Mouse (Mus musculus) neural tube, embryonic 12.5 days (tissue): ENCODE measurements around the gene Sh2d7. TPM values are rescaled to one million over a fixed set of nuclear protein-coding genes. Genes with fewer than 3 reads are reported as not detected.

Experiments used
- ATAC-seq: fragments of 200-750 bp; cut with Nextera tagmentation; 2 replicates; pipeline ENCODE4 v1.8.0; 2017; ENCODE audit warnings: low read depth, mild to moderate bottlenecking, moderate TSS enrichment, moderate library complexity; ENCODE audit not compliant: low FRiP score
- H3K27ac ChIP-seq: fragments of 300-500 bp; sonication (generic); 2 replicates; pipeline ENCODE4 v1.5.1; 2016
- H3K27me3 ChIP-seq: fragments of 300-500 bp; sonication (generic); replicated peaks from 2 replicates; pipeline ENCODE4 v1.6.1; 2016; ENCODE audit warnings: mild to moderate bottlenecking
- H3K36me3 ChIP-seq: fragments of 300-500 bp; sonication (generic); 2 replicates; pipeline ENCODE4 v1.6.1; 2016; ENCODE audit warnings: mild to moderate bottlenecking
- H3K4me1 ChIP-seq: fragments of 300-500 bp; sonication (generic); 2 replicates; pipeline ENCODE4 v1.6.1; 2016
- H3K4me2 ChIP-seq: fragments of 300-500 bp; sonication (generic); replicated peaks from 2 replicates; pipeline ENCODE4 v1.6.1; 2016; ENCODE audit warnings: mild to moderate bottlenecking
- H3K4me3 ChIP-seq: fragments of 300-500 bp; sonication (generic); 2 replicates; pipeline ENCODE4 v1.5.1; 2016
- H3K9ac ChIP-seq: fragments of 300-500 bp; sonication (generic); 2 replicates; pipeline ENCODE4 v1.6.1; 2016; ENCODE audit warnings: mild to moderate bottlenecking
- H3K9me3 ChIP-seq: fragments of 300-500 bp; sonication (generic); 2 replicates; pipeline ENCODE4 v1.6.1; 2016; ENCODE audit warnings: mild to moderate bottlenecking
- WGBS: fragments of 180-500 bp; shearing (Covaris S2); methylation state at CpG from one replicate; pipeline ENCODE4 v1.1.7; 2016; 5-methylcytosine and 5-hydroxymethylcytosine counted together
- polyA plus RNA-seq: library from polyadenylated mRNA; unstranded; fragments of >200 nt; fragmentation: Nextera tagmentation; extraction: Ambion mirVana; gene quantifications from 2 replicates; pipeline ENCODE4 v1.2.1, GENCODE M21; 2016

Sh2d7 gene
- not detected in 2 replicates for polyA plus RNA-seq

DNA sequence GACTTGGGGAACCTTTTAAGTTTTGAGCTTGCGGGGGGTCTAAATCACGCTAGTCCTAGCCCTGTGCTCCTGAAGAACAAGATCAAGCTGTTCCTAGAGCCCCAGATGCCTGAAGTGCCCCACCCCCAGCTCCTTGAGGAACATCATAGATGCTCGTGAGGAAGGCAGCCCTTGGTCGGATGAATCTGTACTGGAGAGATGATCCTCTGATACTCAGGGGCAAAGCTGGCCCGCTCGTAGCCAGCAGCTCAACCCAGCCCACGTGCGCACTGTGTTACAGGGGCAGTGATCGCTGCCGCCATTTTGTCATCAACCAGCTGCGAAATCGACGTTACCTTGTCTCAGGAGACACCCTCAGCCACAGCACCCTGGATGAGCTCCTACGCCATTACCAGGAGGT, at the start of gene Sh2d7:
Sh2d7 (plus strand) TSS at position 301 of the 400 bp plus-strand sequence.
- Histone ChIP-seq H3K9ac (no peak within 1 kb of the TSS), H3K4me1 (peaks cover 8% of the 10 kb centered on the region), H3K36me3 (no peaks in the 10 kb centered on the region), H3K9me3 (no peaks in the 10 kb centered on the region), H3K27ac (no peak within 1 kb of the TSS), H3K4me3 (no peak within 1 kb of the TSS), H3K27me3 (no peaks in the 10 kb centered on the region), H3K4me2 (no peak within 1 kb of the TSS)
- no peak for ATAC-seq
- WGBS, result 94% methylated on average over 14 of the region's 14 CpGs

GRCm38 (mm10) chr9:54489599-54489998, 49.2 kb upstream of the Sh2d7 start:
- no peak overlapping the region for H3K4me3 ChIP-seq
- no peaks in the 10 kb centered on the region for H3K9me3 ChIP-seq
- no peak overlapping the region for H3K9ac ChIP-seq
- no peaks in the 10 kb centered on the region for H3K27me3 ChIP-seq
- H3K36me3 ChIP-seq, result no peaks in the 10 kb centered on the region
- no peak for ATAC-seq
- H3K4me1 ChIP-seq, result no peaks in the 10 kb centered on the region
- 88% methylated on average over 2 of the region's 2 CpGs for WGBS
- no peak overlapping the region for H3K27ac ChIP-seq
- H3K4me2 ChIP-seq, result no peak overlapping the region

GRCm38 (mm10) chr9:54490431-54490830, 48.4 kb upstream of the Sh2d7 start:
- ATAC-seq, result no peak
- Histone ChIP-seq H3K4me2 (no peak overlapping the region), H3K36me3 (no peaks in the 10 kb centered on the region), H3K9me3 (no peaks in the 10 kb centered on the region), H3K27ac (no peak overlapping the region), H3K27me3 (no peaks in the 10 kb centered on the region), H3K9ac (no peak overlapping the region), H3K4me1 (no peaks in the 10 kb centered on the region), H3K4me3 (no peak overlapping the region)
- 90% methylated on average over 2 of the region's 2 CpGs for WGBS

GRCm38 (mm10) chr9:54499291-54499690, 39.5 kb upstream of the Sh2d7 start:
- no peaks in the 10 kb centered on the region for H3K27me3 ChIP-seq
- H3K4me1 ChIP-seq, result peaks cover 14% of the 10 kb centered on the region; the same call in 1 of the 2 replicates
- H3K4me3 ChIP-seq, result no peak overlapping the region
- no peak for ATAC-seq
- no peak overlapping the region for H3K27ac ChIP-seq
- no peaks in the 10 kb centered on the region for H3K9me3 ChIP-seq
- H3K9ac ChIP-seq, result no peak overlapping the region
- H3K4me2 ChIP-seq, result peak overlapping the region; percentile 86; the same call in 1 of the 2 replicates
- no peaks in the 10 kb centered on the region for H3K36me3 ChIP-seq
- WGBS, result 90% methylated on average over 6 of the region's 6 CpGs

GRCm38 (mm10) chr9:54499791-54500190, 39.0 kb upstream of the Sh2d7 start:
- H3K4me2 ChIP-seq, result peak overlapping the region; percentile 86
- no peaks in the 10 kb centered on the region for H3K9me3 ChIP-seq
- 81% methylated on average over 3 of the region's 3 CpGs for WGBS
- H3K36me3 ChIP-seq, result no peaks in the 10 kb centered on the region
- H3K27ac ChIP-seq, result no peak overlapping the region
- no peak overlapping the region for H3K9ac ChIP-seq
- no peak for ATAC-seq
- H3K27me3 ChIP-seq, result no peaks in the 10 kb centered on the region
- H3K4me1 ChIP-seq, result peaks cover 14% of the 10 kb centered on the region; the same call in 1 of the 2 replicates
- no peak overlapping the region for H3K4me3 ChIP-seq

DNA sequence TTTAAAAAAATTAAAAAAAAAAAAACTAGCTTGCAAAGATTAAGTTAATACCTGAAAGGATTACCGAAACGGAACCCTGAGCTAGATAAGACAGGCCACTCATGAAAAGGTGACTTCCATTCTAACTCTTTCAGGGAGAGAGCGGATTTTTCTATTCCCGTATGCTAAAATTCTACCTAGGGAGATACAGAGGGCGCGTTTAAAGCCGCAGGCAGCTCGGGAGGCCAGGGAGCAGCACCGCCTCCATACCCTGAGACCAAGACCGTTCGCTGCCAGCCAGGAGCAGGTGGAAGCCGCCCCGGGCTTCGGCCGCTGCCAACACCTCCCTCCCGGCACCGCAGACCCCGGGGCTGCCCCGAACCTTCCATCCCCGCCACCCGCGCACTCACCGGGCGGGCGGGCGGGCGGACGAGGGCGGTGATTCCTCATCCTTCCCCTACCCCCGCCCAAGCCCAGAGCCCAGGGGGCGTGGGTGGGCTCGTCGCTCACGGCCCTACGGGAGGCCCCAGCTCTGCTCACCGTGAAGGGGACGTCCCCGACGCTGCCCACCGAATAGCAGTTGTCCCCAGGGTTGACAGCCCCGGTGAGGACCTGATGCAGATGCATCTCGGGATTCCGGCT, 37.8 kb upstream of the Sh2d7 start:
- H3K4me1 ChIP-seq, result peaks cover 14% of the 10 kb centered on the region; the same call in 1 of the 2 replicates
- H3K36me3 ChIP-seq, result no peaks in the 10 kb centered on the region
- H3K4me3 ChIP-seq, result peak overlapping the region; percentile 80
- ATAC-seq, result peak; percentile 69
- peak overlapping the region; percentile 88 for H3K9ac ChIP-seq
- H3K27ac ChIP-seq, result peak overlapping the region; percentile 80
- no peaks in the 10 kb centered on the region for H3K9me3 ChIP-seq
- no peaks in the 10 kb centered on the region for H3K27me3 ChIP-seq
- WGBS, result under 1% methylated on average over 43 of the region's 43 CpGs
- peak overlapping the region; percentile 86 for H3K4me2 ChIP-seq

GRCm38 (mm10) chr9:54501453-54502110, 37.2 kb upstream of the Sh2d7 start, which contains the start of gene Dmxl2:
Dmxl2 (minus strand) TSS chr9:54501626.
- Histone ChIP-seq H3K27ac (peak within 1 kb of the TSS; percentile 80), H3K9ac (peak within 1 kb of the TSS; percentile 88), H3K4me3 (peak within 1 kb of the TSS; percentile 80), H3K36me3 (no peaks in the 10 kb centered on the region), H3K9me3 (no peaks in the 10 kb centered on the region), H3K4me2 (peak within 1 kb of the TSS; percentile 86), H3K27me3 (no peaks in the 10 kb centered on the region), H3K4me1 (peaks cover 14% of the 10 kb centered on the region; the same call in 1 of the 2 replicates)
- under 1% methylated on average over 99 of the region's 99 CpGs for WGBS
- peak; percentile 97 for ATAC-seq

- no peak; the same call in 1 of the 2 replicates for ATAC-seq
- WGBS, result 3% methylated on average over 13 of the region's 13 CpGs
- H3K4me1 ChIP-seq, result peaks cover 14% of the 10 kb centered on the region; the same call in 1 of the 2 replicates
- no peaks in the 10 kb centered on the region for H3K27me3 ChIP-seq
- peak overlapping the region; percentile 80 for H3K4me3 ChIP-seq
- no peaks in the 10 kb centered on the region for H3K36me3 ChIP-seq
- H3K9ac ChIP-seq, result peak overlapping the region; percentile 88; the same call in 1 of the 2 replicates
- H3K9me3 ChIP-seq, result no peaks in the 10 kb centered on the region
- no peak overlapping the region for H3K27ac ChIP-seq
- peak overlapping the region; percentile 86 for H3K4me2 ChIP-seq
Measured at GRCm38 (mm10) chr9:54502111-54502495, 36.7 kb upstream of the Sh2d7 start.

DNA sequence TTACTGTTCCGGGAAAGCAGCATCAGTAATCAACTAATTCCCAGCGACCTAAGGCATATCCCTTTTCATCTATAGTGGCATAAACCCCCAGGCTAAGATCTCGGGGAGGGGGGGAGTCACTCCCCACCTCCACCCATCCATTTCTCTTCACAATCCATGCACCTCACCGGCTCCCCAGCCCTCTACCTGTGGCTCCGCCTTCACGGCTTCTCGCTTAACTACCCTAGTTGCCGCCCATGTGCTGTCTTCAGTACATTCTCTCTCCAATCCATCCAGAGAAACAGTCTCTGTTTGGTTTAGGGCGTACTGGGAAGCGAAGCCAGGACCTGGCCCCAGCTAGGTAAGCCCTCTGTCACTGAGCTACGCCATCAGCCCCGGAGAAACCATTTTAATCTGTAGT, 35.9 kb upstream of the Sh2d7 start:
- H3K27me3 ChIP-seq, result no peaks in the 10 kb centered on the region
- H3K9ac ChIP-seq, result no peak overlapping the region
- peaks cover 14% of the 10 kb centered on the region; the same call in 1 of the 2 replicates for H3K4me1 ChIP-seq
- WGBS, result 11% methylated on average over 12 of the region's 12 CpGs
- peak overlapping the region; percentile 86 for H3K4me2 ChIP-seq
- H3K9me3 ChIP-seq, result no peaks in the 10 kb centered on the region
- H3K27ac ChIP-seq, result no peak overlapping the region
- H3K4me3 ChIP-seq, result no peak overlapping the region
- no peaks in the 10 kb centered on the region for H3K36me3 ChIP-seq
- no peak for ATAC-seq

GRCm38 (mm10) chr9:54515991-54516390, 22.8 kb upstream of the Sh2d7 start:
- Histone ChIP-seq H3K4me3 (no peak overlapping the region), H3K27ac (no peak overlapping the region)
- 81% methylated on average over 2 of the region's 2 CpGs for WGBS

DNA sequence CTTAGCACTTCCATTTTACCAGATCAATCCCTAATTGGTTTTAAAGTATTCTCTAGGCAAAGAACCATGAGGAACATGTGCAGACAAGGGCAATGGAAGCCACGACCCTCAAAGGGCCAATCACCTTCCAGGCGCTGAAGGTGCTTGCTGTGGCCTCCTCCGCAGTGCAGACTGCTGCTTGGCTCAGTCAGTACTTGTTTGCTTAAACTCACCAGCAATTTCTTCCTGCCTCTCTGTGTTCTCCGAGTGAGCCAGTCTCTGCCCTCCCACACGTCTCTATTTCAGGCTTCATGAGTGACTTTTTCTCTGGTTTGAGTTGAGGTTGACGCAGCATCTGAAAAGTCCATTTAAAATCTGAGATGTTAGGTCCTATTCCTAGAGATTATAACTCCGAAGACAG, 19.9 kb upstream of the Sh2d7 start:
- no peak for ATAC-seq
- H3K4me3 ChIP-seq, result no peak overlapping the region
- no peaks in the 10 kb centered on the region for H3K4me1 ChIP-seq
- 66% methylated on average over 7 of the region's 7 CpGs for WGBS
- no peak overlapping the region for H3K27ac ChIP-seq
- H3K36me3 ChIP-seq, result no peaks in the 10 kb centered on the region
- H3K9ac ChIP-seq, result no peak overlapping the region
- H3K9me3 ChIP-seq, result no peaks in the 10 kb centered on the region
- no peak overlapping the region for H3K4me2 ChIP-seq
- H3K27me3 ChIP-seq, result no peaks in the 10 kb centered on the region

More at GRCm38 (mm10) chr9:54515991-54516390, 22.8 kb upstream of the Sh2d7 start:
- H3K36me3 ChIP-seq, result no peaks in the 10 kb centered on the region
- H3K9ac ChIP-seq, result no peak overlapping the region
- ATAC-seq, result no peak
- H3K27me3 ChIP-seq, result no peaks in the 10 kb centered on the region
- no peak overlapping the region for H3K4me2 ChIP-seq
- no peaks in the 10 kb centered on the region for H3K9me3 ChIP-seq
- H3K4me1 ChIP-seq, result no peaks in the 10 kb centered on the region

DNA sequence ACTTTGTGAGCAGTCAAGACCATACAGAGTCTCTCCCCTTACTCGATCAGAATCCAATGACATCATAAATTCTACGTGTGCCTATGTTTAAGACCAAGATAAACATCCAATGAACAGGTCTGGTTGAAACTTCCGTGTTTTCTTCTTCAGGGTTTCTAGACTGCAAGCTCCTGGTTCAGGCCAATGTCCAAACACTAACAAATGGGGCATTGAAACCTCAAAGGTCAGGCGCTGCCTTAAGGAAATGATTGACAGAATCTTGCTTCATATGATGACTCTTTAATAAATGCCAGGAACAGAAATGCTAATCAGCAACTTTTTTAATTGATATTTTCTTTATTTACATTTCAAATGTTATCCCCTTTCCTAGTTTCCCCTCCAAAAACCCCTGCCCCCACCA, 18.5 kb upstream of the Sh2d7 start:
- WGBS, result 86% methylated on average over 4 of the region's 4 CpGs
- H3K9me3 ChIP-seq, result no peaks in the 10 kb centered on the region
- H3K4me2 ChIP-seq, result no peak overlapping the region
- ATAC-seq, result no peak
- no peak overlapping the region for H3K4me3 ChIP-seq
- no peaks in the 10 kb centered on the region for H3K36me3 ChIP-seq
- no peak overlapping the region for H3K27ac ChIP-seq
- H3K9ac ChIP-seq, result no peak overlapping the region
- no peaks in the 10 kb centered on the region for H3K4me1 ChIP-seq
- no peaks in the 10 kb centered on the region for H3K27me3 ChIP-seq
